Mouse (Mus musculus) granulocyte monocyte progenitor cell, adult 5-6 weeks (primary cell): ENCODE data around the gene Rasgef1b. TPM values are rescaled to one million over a fixed set of nuclear protein-coding genes. Genes with fewer than 3 reads are reported as not detected.

Experiments
- ATAC-seq: replicated peaks from 2 replicates; pipeline ENCODE4 v1.8.0; 2016; ENCODE audit warnings: mild to moderate bottlenecking, moderate TSS enrichment, inconsistent platforms; ENCODE audit not compliant: poor library complexity, severe bottlenecking
- total RNA-seq, 2 experiments: library from RNA; stranded (forward) in 1 of 2; stranded (reverse) in 1 of 2; fragments of 200-712, 200-1000 nt in 1 of 2; fragments of >200 nt in 1 of 2; fragmentation: Nextera tagmentation in 1 of 2; gene quantifications; 2 replicates each; pipeline ENCODE4 v1.2.3; 2014 to 2017

The Rasgef1b gene
- total RNA-seq, 2 experiments from 2014 or later: 0.28 to 3.8 TPM

DNA sequence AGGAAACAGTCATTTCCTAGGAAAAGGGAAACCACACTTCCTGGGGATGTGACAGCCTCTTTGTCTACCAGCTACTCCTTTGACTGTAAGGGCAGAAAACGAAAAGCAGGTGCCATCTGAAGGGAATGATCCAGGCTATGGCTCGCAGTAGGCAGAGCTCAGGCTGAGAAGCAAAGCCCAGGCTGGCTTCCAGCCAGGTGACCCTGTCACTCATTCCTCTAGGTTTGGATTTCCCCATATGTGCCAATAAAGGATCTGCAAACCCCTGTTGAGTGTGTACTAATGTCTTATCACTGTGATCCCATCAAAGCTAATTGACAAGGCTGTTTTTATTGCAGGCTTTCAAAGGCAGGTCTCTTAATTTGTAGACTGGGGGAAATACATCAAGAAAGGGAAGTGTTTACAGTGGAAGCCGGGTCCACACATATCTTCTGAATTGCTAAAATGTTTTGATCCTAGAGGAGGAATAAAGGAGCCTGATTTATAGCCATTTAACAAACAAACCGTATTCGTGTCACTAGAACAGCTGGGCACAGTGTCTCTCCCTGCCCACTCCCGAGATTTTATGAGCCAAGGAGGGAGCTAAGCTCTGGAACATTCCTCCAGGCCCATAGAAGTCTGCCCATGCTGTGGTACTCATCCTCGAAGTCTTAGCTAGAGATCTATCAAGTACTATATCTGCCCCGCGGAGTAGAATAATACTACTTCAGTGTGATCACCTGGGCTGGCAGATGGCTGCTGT lies 449.7 kb downstream of the Rasgef1b start:
- ATAC-seq: no peak; the same call in 1 of the 2 replicates

DNA sequence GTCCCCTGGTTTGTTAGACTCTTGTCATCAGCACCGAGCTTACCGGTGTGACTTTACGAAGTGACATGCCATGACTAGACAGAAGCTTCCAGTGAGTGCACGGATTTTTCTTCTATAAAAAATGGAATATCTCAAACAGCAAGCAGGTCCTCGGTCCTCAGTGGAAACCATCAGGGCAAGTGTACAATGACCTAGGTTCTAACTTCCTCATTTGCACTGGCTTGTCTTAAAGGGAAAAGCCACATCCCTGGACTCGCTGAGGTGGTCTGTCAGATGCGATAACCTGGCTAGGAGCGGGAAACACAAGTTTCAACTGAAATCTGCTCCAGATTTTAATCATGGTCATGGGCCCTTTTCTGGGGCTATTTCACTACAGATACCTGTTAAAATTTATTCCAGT lies 450.5 kb downstream of the Rasgef1b start:
- peak; percentile 78 for ATAC-seq

DNA sequence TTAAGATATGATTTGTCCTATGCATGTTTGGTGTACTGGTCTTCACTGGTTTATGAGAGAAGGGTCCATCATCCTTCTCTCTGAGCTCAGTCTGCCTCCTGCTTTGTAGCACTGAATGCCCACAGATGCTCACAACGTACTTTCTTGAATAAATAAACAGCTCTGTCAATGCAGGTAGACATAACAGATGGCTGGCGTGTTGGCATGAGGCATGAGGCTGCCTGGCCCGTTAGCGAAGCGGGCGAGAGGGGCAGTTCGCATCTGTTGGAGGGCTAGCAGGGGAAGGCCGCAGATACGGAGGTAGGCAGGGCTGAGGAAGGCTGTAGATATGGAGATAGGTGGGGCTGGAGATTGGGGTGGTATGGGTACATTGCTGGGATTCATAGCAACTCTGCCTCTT lies 451.3 kb downstream of the Rasgef1b start:
- ATAC-seq: no peak

DNA sequence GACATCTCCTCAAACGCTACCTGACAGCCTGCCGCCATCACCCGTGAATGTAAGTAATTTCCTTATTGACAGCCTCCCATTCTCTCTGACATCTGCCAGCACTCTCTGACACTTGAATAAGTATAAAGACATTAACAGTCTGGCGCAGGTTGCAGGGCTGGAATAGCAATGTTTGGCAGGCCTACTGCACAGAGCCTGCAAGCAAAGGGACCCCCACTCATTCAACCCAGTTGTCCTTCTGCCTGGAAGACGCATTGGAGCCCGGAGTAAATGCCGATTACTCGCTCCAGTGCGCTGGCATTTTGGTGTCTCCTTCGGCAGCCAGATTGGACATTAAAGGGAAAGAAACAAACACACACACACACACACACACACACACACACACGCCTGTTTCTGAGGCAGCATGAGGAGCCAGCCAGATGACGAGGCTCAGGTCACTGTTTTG lies 454.7 kb downstream of the Rasgef1b start:
- ATAC-seq: no peak

DNA sequence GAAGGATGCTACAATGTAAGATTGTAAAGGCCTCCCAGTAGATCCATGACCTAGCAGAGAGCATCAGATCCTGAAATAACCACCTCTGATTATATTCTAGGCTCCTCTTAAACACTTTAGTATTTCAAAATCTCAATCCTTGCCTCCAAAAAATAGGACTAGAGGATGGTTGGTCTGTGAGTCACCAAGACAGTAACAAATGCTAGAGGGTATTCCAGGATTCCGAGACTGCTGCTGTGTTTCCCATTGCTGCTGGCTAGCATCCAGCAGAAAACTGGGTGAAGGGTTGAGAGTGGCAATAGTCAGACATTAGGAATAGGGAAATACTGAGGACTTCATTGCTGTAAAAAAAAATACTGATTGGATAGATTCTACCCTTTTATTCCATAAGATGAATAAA lies 457.3 kb downstream of the Rasgef1b start:
- ATAC-seq: no peak

DNA sequence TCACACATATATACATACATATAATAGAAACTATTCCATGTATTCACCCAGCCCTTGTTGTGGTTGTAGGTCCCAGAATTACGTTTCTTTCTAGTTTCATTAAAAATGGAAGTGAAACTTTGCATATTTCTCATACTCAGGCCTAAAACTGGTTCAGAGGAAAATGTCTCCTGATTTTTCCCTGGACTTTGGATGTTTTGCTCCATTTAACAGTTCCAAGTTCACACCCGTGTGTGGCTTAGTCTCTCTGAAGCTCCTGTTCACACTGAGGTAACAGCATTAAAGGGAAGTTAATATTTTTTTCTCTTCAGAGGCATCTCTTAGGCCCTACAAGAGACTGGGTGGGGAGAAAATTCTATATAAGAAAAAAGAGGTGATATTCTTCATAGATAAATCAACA lies 459.7 kb downstream of the Rasgef1b start:
- no peak for ATAC-seq

DNA sequence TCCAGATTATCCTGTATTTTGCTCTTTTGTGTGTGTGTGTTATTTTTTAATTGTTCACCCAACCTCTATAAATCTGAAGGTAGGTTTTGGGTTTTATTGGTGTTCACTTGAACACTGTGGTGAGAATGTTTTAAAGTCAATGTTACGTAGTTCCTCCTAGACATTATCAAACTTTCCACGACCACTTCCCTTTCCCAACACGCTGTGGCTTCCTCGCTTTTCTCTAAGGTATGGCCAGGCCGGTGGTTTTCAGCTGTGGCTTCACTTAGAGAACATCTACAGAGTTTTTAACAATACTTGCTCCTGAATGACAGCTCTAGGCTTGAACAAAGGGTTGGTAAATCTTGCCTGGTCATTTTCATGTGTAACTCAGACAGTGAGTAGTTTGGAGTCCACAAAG lies 461.5 kb downstream of the Rasgef1b start:
- peak; percentile 75 for ATAC-seq

DNA sequence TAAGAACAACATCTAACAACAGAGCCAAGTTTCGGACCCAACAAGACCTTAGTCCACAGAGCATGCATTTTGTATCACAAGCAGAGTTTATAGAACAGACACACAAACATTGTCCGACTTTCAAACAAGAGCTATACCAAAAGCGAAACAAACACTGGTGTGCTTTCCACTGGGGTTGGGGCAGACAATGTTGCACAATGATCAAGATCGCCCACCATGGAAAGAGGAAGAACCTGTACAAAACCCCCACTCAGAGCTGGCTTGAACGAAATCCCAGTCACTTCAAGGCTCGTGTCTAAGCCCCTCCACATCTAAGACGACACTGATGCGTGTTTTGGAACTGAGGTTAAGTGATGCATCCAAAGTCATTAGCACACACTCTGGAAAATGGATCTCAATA lies 462.6 kb downstream of the Rasgef1b start:
- ATAC-seq: peak; percentile 75

DNA sequence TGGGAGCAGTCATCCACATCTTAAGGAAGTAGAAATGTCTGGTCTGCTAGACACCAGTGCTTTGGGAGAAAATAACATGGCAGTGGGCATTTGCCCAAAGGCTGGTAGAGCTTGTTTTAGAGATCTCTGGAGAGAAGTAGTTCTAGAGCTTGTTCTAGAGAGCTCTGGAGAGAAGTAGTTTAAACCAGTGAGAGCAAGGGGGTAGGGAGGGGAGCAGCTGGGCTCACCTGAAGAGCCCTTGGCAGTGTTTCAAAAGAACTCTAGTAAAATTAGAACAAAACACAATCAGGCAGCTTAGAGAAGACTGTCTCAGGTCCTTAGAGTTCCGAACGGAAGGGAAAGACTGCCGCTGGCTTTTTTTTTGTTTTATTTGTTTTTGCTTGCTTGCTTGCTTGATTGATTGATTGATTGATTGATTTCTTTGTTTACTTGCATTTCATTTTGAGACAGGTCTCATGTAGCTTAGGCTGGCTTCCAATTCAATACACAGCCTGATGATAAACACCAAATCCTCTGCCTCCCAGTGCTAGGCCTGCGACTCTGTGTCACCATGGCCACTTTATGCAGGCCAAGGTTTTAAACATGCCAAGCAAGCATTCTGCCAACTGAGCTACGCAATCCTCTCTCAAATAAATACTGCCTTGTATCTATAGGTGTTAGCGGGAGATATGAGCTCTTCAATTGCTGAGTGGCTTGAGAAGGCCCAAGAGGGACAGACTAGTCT lies 466.5 kb downstream of the Rasgef1b start:
- ATAC-seq: no peak

DNA sequence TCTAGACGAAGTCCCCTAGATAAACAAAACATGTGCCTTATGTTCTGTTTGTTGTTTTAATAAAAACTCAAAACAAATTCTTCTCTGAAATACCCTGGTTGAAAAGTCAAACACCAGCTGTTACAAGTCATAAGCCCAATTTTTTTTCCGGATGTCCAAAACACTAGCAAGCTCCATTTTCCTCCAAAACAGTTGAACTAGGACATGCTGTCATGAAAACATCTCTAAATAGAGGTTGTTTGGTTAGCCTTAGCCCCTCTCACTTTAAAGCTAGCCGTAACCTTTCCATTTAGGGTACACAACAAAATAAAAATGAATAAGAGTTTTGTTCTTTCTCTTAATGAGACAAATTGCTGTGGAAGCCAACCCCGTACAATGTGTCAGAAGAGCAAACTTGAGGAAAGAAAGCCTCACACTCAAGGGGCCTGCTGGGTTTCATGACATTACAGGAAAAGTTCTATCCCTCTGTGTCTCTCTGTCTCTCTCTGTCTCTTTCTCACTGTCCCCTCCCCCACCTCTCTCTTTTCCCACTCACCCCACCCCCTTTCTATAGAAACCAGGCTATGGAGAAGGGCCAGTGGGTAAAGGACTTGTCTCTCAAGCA lies 467.6 kb downstream of the Rasgef1b start:
- ATAC-seq: no peak

DNA sequence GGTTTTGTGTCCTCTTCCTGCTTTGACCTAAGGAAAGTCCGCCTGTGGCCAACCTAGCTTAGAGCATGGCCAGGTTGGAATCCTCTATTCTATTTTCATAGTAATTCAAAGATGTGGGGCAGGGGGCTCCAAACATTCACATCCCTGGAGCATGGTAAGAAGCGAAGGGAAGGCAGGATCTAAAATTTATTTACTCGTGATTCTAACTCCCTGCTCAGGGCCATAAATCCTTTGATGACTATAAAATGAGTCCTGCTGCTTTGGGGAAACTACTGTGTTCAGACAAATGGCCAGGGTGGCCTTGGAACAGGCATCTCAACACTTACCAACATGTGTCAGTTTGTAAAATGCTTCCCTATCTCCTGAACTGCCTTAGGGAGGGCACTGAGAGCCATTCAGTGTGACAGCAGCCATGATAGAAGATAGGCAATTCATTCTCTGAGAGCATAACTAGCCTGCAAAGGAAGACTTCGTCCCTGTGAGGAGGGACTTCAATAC lies 470.8 kb downstream of the Rasgef1b start:
- no peak for ATAC-seq

DNA sequence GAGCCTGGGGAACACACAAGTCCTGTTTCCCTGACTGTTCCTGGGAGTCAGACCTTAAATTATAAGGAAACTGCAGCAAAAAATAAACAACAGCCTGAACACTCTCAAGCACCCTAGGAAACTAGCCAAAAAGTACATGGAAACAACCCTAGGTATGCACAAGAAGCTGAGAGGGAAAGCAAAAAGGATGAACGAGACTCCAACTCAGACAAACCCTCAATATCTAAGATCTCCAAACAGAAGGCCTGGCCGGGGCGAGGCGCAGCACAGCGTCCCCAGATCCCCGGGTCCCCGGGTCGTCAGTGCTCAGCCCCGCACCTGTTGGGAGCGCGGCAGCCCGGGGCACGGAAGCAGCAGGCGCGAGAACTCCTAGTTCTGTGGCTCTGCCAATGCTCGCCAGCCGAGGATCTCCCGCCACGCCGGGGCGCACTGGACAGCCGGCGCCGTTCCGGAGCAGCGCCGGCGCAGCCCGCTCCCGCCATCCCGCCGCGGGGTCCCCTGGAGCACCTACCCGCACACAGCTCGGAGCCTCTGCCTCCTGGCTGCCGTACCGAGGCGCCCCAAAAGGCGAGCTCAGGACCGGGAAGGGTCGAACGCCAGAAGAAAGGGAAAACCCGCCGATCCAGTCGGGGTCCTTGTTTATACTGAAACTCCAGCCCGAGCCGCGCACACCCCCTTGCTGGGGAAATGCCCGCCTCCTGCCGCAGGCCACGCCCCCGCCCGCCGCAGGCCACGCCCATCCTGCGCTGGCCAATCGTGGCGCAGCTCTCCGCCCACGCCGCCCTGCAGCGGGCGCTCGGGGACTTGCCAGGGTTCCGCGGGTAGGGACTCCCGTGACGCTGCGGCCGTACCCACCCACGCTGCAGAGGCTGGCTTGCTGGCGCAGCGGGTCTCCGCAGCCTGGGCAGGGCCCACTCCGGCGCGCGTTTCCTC lies 476.4 kb downstream of the Rasgef1b start:
- peak; percentile 84 for ATAC-seq

DNA sequence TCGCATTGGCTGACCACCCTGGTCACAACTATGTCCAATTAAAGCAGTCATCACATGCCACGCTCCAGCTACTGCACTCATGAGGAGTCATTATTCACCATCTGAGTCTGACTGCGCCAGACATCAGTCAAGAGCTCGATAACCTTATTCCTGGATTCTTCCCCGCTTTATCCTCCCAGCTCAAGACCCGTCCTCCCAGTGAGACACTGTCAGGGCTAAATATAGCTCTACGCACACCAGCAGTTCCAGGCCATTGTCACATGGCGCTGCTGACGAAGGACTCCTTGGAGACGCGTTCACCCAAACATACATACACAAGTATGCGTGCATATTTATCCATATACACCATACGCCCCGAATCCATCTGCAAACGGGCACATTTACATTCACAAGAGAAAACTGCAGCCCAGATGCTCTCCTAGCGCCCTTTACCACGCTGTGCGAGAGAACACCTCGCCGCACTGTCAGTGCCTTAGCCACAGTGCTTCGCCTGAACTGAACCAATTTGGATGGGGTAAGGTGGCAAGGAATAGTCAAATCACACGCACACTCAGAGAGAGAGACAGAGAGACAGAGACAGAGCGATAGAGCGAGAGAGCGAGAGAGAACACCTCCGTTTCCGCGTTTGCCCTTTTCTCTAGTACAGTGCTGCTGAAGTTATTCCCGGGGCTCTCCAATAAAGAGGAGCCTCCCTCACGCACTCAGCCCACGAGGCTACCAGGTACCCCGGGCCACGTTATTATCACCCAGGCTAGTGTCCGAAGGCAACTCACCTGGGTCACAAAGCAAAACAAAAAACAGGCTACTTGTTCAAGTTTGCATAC lies 477.3 kb downstream of the Rasgef1b start:
- 0 out of 2 replicates have a peak, but pooled peaks have one; percentile 7 for ATAC-seq

DNA sequence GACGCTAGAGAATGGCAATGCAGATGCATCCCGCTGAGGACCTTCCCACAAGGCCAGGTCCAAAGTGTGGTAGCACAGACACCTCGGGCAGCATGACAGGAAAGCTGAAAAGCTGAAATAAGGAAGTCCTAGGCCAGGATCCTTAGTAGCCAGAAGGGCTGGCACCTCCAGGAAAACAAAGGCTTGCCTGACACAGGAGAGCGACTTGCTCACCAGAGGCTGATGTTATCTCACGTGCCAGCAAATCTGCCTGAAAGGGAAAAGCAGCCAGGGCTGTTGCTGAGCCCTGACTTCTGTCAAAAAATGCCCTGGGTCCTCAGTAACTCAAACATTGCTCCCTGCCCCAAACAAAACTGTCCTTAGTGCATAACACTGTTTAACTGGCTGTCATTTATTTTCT lies 478.0 kb downstream of the Rasgef1b start:
- no peak for ATAC-seq

DNA sequence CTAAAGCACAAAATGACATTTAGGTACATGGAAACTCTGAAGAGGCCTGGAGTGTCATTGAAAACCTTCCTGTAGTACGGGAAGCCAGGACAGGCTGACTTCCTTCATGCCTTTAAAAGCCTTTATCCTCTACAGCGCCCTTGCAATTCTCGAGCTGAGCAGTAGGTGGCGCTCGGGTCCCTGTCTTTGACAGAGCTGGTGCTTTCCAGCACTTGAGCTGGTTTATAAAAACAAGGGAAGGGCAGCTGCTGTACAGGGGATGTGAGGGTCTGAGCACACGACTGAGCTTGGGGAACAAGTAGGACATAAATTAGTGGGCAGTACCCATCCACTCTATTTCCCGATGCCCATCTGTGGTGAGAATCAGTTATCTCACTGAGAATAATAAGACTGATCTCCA lies 480.4 kb downstream of the Rasgef1b start:
- peak; percentile 48 for ATAC-seq

DNA sequence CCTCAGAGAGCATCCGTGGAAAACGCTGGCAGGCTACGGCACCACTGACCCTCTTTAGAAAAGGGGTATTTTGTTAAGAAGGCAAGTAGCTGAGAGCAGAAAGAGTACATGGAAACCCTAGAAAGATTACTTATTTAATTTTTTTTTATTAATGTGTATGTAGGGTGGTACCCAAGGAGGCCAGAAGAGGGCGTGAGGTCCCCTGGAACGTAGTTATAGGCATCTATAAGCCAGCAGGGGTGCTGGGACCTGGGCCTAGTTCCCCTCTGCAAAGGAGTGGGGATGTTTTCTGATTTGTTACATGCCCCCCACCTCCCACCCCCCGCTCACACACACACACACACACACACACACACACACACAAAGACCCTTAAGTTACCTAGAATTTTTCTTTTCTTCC lies 480.9 kb downstream of the Rasgef1b start:
- ATAC-seq: no peak

DNA sequence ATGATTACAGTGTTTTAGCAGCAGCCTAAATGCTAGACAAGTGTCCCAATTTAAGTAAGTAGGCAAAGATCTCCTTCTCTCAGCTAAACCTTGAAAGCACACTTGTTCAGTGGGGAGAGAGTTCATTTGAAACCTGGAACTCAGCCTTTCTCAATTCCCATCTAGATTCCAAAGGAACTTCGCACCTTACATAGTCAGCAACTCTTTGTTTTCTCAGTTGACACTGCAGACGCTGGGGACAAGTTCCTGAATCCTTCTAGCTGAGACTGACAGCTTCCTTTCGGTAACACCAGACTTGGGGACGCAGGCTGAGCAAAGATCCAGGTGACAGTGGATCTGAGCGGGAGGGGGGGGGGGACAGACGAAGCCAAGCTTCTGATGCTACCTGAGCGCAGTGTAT lies 481.4 kb downstream of the Rasgef1b start:
- ATAC-seq: no peak

DNA sequence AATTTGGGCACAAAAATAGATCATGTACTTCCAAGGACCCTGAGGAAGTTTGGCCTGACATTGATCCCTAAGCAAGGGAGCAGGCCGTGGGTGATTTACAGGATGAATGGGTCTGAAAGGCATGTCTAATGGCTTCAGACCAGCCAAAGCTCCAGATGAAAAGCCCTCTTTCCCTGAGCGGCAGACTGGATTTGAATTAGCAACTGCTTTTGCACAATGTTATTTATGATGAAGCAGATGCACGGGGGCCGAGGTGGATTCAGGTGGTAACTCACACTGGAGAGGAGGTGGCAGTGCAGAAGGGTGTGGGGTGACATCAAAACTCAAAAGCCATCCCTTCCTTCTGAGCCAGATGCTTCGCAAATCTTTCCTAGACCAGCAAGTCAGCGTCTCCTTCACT lies 481.9 kb downstream of the Rasgef1b start:
- ATAC-seq: no peak

DNA sequence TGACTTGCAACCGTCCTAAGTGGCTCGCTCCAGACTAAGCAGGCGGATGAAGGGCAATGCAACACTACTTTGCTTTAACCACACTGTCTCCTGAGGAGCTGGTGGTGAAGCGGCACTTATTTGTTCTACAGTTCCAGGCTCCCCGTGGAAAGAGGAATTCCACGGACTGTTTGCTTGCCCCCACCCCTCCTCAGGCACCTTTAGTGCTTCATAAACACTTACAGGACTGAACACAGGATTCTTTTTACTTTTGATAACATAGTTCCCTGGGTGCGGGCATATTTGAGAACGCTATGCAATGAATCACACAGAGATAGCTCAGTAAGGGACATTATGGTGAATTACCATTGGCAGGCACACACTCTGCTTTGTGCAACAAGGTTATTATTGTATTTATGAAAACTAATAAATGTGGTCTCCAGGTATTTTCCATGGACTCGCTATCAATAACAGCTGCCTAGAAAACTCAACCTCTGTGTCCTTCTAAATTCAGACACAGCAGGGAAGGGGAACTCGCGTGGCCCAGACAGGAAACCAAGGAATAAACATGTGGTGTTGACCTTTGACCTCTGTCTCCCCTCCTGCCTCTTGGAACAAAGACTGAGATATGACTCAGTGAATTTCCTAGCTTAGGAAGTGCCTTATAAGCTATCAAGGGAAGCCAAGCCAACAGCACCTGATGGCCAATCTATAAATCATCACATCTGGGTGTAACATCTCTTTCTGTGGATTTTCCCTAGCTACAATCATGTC lies 486.7 kb downstream of the Rasgef1b start:
- no peak for ATAC-seq
